Mouse (Mus musculus) hindbrain, postnatal 0 days (tissue): ENCODE measurements around the gene Rnf24. TPM values are rescaled to one million over a fixed set of nuclear protein-coding genes. Genes with fewer than 3 reads are reported as not detected.
"Not testable (repeated sequence)": the region's sequence is repeated elsewhere in the genome, so short reads cannot be mapped to it uniquely, and the experiment has no call there.

ENCODE experiments used
- ATAC-seq: fragments of 200-750 bp; cut with Nextera tagmentation; 2 replicates; pipeline ENCODE4 v1.8.0; 2017; ENCODE audit warnings: mild to moderate bottlenecking, moderate TSS enrichment, moderate library complexity
- DNase-seq: peaks from one replicate; pipeline ENCODE4 v3.0.0-alpha.2; 2015; ENCODE audit warnings: low spot score
- H3K27ac ChIP-seq: fragments of 300-500 bp; sonication (generic); 2 replicates; pipeline ENCODE4 v1.5.1; 2014; ENCODE audit warnings: mild to moderate bottlenecking
- H3K27me3 ChIP-seq: fragments of 300-500 bp; sonication (generic); 2 replicates; pipeline ENCODE4 v1.6.1; 2014; ENCODE audit warnings: low read length, mixed read lengths; ENCODE audit not compliant: insufficient read depth
- H3K36me3 ChIP-seq: fragments of 300-500 bp; sonication (generic); 2 replicates; pipeline ENCODE4 v1.6.1; 2014; ENCODE audit warnings: low read length, mixed read lengths; ENCODE audit not compliant: insufficient read depth
- H3K4me1 ChIP-seq: fragments of 300-500 bp; sonication (generic); 2 replicates; pipeline ENCODE4 v1.6.1; 2014; ENCODE audit warnings: antibody characterized with exemption, low read length, mixed read lengths; ENCODE audit not compliant: insufficient read depth
- H3K4me2 ChIP-seq: fragments of 300-500 bp; sonication (generic); 2 replicates; pipeline ENCODE4 v1.6.1; 2014; ENCODE audit warnings: low read depth, mild to moderate bottlenecking, low read length, moderate library complexity, mixed read lengths
- H3K4me3 ChIP-seq: fragments of 300-500 bp; sonication (generic); 2 replicates; pipeline ENCODE4 v1.5.1; 2014; ENCODE audit warnings: low read length
- H3K9ac ChIP-seq: fragments of 300-500 bp; sonication (generic); replicated peaks from 2 replicates; pipeline ENCODE4 v1.6.1; 2014; ENCODE audit warnings: mild to moderate bottlenecking, low read length, moderate library complexity, mixed read lengths
- H3K9me3 ChIP-seq: fragments of 300-500 bp; sonication (generic); 2 replicates; pipeline ENCODE4 v1.6.1; 2016; ENCODE audit warnings: low read length, mixed read lengths
- CTCF ChIP-seq: IDR thresholded peaks from 2 replicates; pipeline ENCODE4 v1.5.1; 2016; ENCODE audit warnings: antibody characterized with exemption, control low read depth, low read depth
- WGBS: fragments of 180-500 bp; shearing (Covaris S2); extraction: QIAGEN DNeasy Blood & Tissue Kit; methylation state at CpG from one replicate; pipeline ENCODE4 v1.1.7; 2014; 5-methylcytosine and 5-hydroxymethylcytosine counted together
- polyA plus RNA-seq: library from polyadenylated mRNA; unstranded; fragments of >200 nt; fragmentation: Nextera tagmentation; extraction: Ambion mirVana; gene quantifications from 2 replicates; pipeline ENCODE4 v1.2.1, GENCODE M21; 2015
- total RNA-seq: library from RNA; depleted of rRNA; stranded (reverse); fragments of >200 nt; gene quantifications from 2 replicates; pipeline ENCODE4 v1.2.3, GENCODE M21; 2014

Gene Rnf24
- total and polyA plus RNA-seq, 2 experiments from 2014 or later, result 10.1 to 15.5 TPM

- WGBS, result 45% methylated on average over 3 of the region's 3 CpGs
- DNase-seq, result no peak
- TF ChIP-seq CTCF, result no peak
Measured at GRCm38 (mm10) chr2:131345556-131345955, 7.1 kb downstream of the Rnf24 start.

GRCm38 (mm10) chr2:131344449-131344848, 8.2 kb downstream of the Rnf24 start:
- DNase-seq (peak; percentile 10), ATAC-seq (no peak)
- no peaks in the 10 kb centered on the region for H3K36me3 ChIP-seq
- H3K4me3 ChIP-seq, result no peak overlapping the region
- TF ChIP-seq CTCF, result no peak
- no peak overlapping the region for H3K9ac ChIP-seq
- H3K4me2 ChIP-seq, result no peak overlapping the region
- H3K9me3 ChIP-seq, result no peaks in the 10 kb centered on the region
- H3K27ac ChIP-seq, result no peak overlapping the region
- 59% methylated on average over 3 of the region's 3 CpGs for WGBS
- no peaks in the 10 kb centered on the region for H3K27me3 ChIP-seq
- no peaks in the 10 kb centered on the region for H3K4me1 ChIP-seq

More at GRCm38 (mm10) chr2:131345556-131345955, 7.1 kb downstream of the Rnf24 start:
- ATAC-seq, result no peak
- no peak overlapping the region for H3K4me3 ChIP-seq
- no peak overlapping the region for H3K4me2 ChIP-seq
- H3K27ac ChIP-seq, result no peak overlapping the region
- no peak overlapping the region for H3K9ac ChIP-seq
- H3K9me3 ChIP-seq, result no peaks in the 10 kb centered on the region
- no peaks in the 10 kb centered on the region for H3K4me1 ChIP-seq
- H3K27me3 ChIP-seq, result no peaks in the 10 kb centered on the region
- H3K36me3 ChIP-seq, result no peaks in the 10 kb centered on the region

GRCm38 (mm10) chr2:131337602-131338001, 15.1 kb downstream of the Rnf24 start:
- H3K27ac ChIP-seq, result no peak overlapping the region
- DNase-seq (no peak), ATAC-seq (no peak)
- no peak overlapping the region for H3K4me3 ChIP-seq
- no peak overlapping the region for H3K4me2 ChIP-seq
- WGBS, result 86% methylated on average over 6 of the region's 6 CpGs
- H3K9me3 ChIP-seq, result no peaks in the 10 kb centered on the region
- no peaks in the 10 kb centered on the region for H3K4me1 ChIP-seq
- no peak overlapping the region for H3K9ac ChIP-seq
- no peaks in the 10 kb centered on the region for H3K36me3 ChIP-seq
- no peaks in the 10 kb centered on the region for H3K27me3 ChIP-seq
- TF ChIP-seq CTCF, result no peak

GRCm38 (mm10) chr2:131330548-131330947, 22.1 kb downstream of the Rnf24 start:
- 74% methylated on average over 3 of the region's 3 CpGs for WGBS
- Histone ChIP-seq H3K4me1 (no peaks in the 10 kb centered on the region), H3K36me3 (no peaks in the 10 kb centered on the region), H3K9ac (no peak overlapping the region), H3K4me2 (no peak overlapping the region), H3K4me3 (no peak overlapping the region), H3K27ac (no peak overlapping the region), H3K9me3 (no peaks in the 10 kb centered on the region), H3K27me3 (no peaks in the 10 kb centered on the region)
- no peak for DNase-seq
- no peak for ATAC-seq
- TF ChIP-seq CTCF, result no peak

- Histone ChIP-seq H3K27ac (no peak overlapping the region), H3K36me3 (no peaks in the 10 kb centered on the region), H3K27me3 (no peaks in the 10 kb centered on the region), H3K4me2 (no peak overlapping the region), H3K9me3 (no peaks in the 10 kb centered on the region), H3K4me3 (no peak overlapping the region), H3K9ac (no peak overlapping the region), H3K4me1 (no peaks in the 10 kb centered on the region)
- DNase-seq (no peak), ATAC-seq (no peak)
- WGBS, result 97% methylated on average over 1 of the region's 1 CpGs
- TF ChIP-seq CTCF, result no peak
Measured at GRCm38 (mm10) chr2:131328981-131329380, 23.7 kb downstream of the Rnf24 start.

GRCm38 (mm10) chr2:131326044-131326443, 26.6 kb downstream of the Rnf24 start:
- H3K9me3 ChIP-seq, result no peaks in the 10 kb centered on the region
- H3K27me3 ChIP-seq, result no peaks in the 10 kb centered on the region
- no peaks in the 10 kb centered on the region for H3K36me3 ChIP-seq
- 70% methylated on average over 3 of the region's 3 CpGs for WGBS
- DNase-seq, result no peak
- TF ChIP-seq CTCF, result no peak
- H3K27ac ChIP-seq, result no peak overlapping the region
- H3K4me3 ChIP-seq, result no peak overlapping the region
- no peaks in the 10 kb centered on the region for H3K4me1 ChIP-seq
- no peak overlapping the region for H3K9ac ChIP-seq
- H3K4me2 ChIP-seq, result no peak overlapping the region
- no peak for ATAC-seq

- ATAC-seq (no peak), DNase-seq (no peak)
- TF ChIP-seq CTCF, result no peak
- Histone ChIP-seq H3K27me3 (no peaks in the 10 kb centered on the region), H3K4me2 (no peak overlapping the region), H3K9me3 (no peaks in the 10 kb centered on the region), H3K4me1 (no peaks in the 10 kb centered on the region), H3K9ac (no peak overlapping the region), H3K36me3 (no peaks in the 10 kb centered on the region), H3K27ac (no peak overlapping the region), H3K4me3 (no peak overlapping the region)
- WGBS, result 89% methylated on average over 1 of the region's 1 CpGs
Measured at GRCm38 (mm10) chr2:131323675-131324074, 29.0 kb downstream of the Rnf24 start.

GRCm38 (mm10) chr2:131321192-131321591, 31.5 kb downstream of the Rnf24 start:
- 55% methylated on average over 3 of the region's 3 CpGs for WGBS

More at GRCm38 (mm10) chr2:131321192-131321591, 31.5 kb downstream of the Rnf24 start:
- ATAC-seq, H3K4me1 ChIP-seq, H3K9me3 ChIP-seq, H3K4me3 ChIP-seq, H3K9ac ChIP-seq, H3K27ac ChIP-seq, H3K4me2 ChIP-seq, H3K27me3 ChIP-seq, DNase-seq, H3K36me3 ChIP-seq: not testable (repeated sequence)
